Mouse (Mus musculus) midbrain, embryonic 11.5 days (tissue): ENCODE data around the gene Fam193b. TPM values are rescaled to one million over a fixed set of nuclear protein-coding genes. Genes with fewer than 3 reads are reported as not detected.

Experiments
- ATAC-seq: fragments of 200-750 bp; cut with Nextera tagmentation; 2 replicates; pipeline ENCODE4 v1.8.0; 2017; ENCODE audit warnings: moderate TSS enrichment, moderate library complexity; ENCODE audit not compliant: low FRiP score
- DNase-seq: peaks from one replicate; pipeline ENCODE4 v3.0.0; 2015; ENCODE audit warnings: low spot score; ENCODE audit errors: missing footprints
- H3K27ac ChIP-seq: fragments of 300-500 bp; sonication (generic); 2 replicates; pipeline ENCODE4 v1.5.1; 2014; ENCODE audit warnings: low read depth, low read length
- H3K27me3 ChIP-seq: fragments of 300-500 bp; sonication (generic); 2 replicates; pipeline ENCODE4 v1.6.1; 2014; ENCODE audit warnings: mild to moderate bottlenecking, low read length, moderate library complexity, mixed read lengths; ENCODE audit not compliant: control insufficient read depth, insufficient read depth
- H3K36me3 ChIP-seq: fragments of 300-500 bp; sonication (generic); 2 replicates; pipeline ENCODE4 v1.6.1; 2014; ENCODE audit warnings: mild to moderate bottlenecking, low read length, moderate library complexity, mixed read lengths; ENCODE audit not compliant: control insufficient read depth, insufficient read depth
- H3K4me1 ChIP-seq: fragments of 300-500 bp; sonication (generic); 2 replicates; pipeline ENCODE4 v1.6.1; 2014; ENCODE audit warnings: low read length; ENCODE audit not compliant: control insufficient read depth, insufficient read depth
- H3K4me2 ChIP-seq: fragments of 300-500 bp; sonication (generic); 2 replicates; pipeline ENCODE4 v1.6.1; 2014; ENCODE audit warnings: mild to moderate bottlenecking, moderate library complexity
- H3K4me3 ChIP-seq: fragments of 300-500 bp; sonication (generic); 2 replicates; pipeline ENCODE4 v1.5.1; 2014; ENCODE audit warnings: low read depth, low read length
- H3K9ac ChIP-seq: fragments of 300-500 bp; sonication (generic); 2 replicates; pipeline ENCODE4 v1.6.1; 2014; ENCODE audit warnings: low read length
- H3K9me3 ChIP-seq: fragments of 300-500 bp; sonication (generic); 2 replicates; pipeline ENCODE4 v1.6.1; 2016; ENCODE audit warnings: low read length; ENCODE audit not compliant: control insufficient read depth
- WGBS: fragments of 180-500 bp; shearing (Covaris S2); extraction: QIAGEN DNeasy Blood & Tissue Kit; methylation state at CpG from one replicate; pipeline ENCODE4 v1.1.7; 2014; 5-methylcytosine and 5-hydroxymethylcytosine counted together
- polyA plus RNA-seq: library from polyadenylated mRNA; unstranded; fragments of >200 nt; fragmentation: Nextera tagmentation; extraction: Ambion mirVana; gene quantifications from 2 replicates; pipeline ENCODE4 v1.2.1, GENCODE M21; 2014

Fam193b gene
- polyA plus RNA-seq, 1 experiment from 2014 or later = 39.9 TPM

DNA sequence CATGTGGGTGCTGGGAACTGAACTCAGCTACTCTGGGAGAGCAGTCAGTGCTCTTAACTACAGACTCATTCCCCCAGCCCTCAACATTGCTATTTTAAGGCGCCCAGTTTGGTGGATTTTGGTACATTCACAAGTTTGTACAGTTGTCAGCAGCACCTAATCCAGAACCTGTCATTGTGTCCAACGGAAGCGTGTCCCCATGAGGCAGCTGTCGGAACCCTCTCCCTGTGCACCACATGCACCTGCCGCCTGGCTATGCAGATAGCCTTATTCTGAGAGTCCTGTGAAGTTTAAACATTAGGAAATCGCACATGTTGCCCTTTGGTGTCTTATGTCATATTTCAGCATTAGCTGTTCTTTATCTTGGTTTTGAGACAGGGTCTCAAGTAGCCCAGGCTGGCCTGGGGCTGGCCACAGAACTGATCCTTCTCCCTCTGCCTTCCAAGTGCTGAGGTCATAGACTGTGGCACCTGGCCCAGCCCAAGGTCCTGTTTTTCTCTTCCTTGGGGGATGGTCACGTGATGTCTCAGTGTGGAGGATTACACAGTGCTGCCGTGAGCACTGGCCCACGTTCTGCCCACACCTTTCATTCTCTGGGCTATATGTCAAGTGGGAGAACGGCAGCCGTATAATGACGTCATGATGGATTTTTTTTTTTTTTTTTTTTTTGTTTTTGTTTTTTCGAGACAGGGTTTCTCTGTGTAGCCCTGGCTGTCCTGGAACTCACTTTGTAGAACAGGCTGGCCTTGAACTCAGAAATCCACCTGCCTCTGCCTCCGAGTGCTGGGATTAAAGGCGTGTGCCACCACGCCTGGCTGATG, 45.0 kb downstream of the Fam193b start:
- ATAC-seq = no peak
- H3K36me3 ChIP-seq = peaks cover 10% of the 10 kb centered on the region
- no peak overlapping the region for H3K27ac ChIP-seq

DNA sequence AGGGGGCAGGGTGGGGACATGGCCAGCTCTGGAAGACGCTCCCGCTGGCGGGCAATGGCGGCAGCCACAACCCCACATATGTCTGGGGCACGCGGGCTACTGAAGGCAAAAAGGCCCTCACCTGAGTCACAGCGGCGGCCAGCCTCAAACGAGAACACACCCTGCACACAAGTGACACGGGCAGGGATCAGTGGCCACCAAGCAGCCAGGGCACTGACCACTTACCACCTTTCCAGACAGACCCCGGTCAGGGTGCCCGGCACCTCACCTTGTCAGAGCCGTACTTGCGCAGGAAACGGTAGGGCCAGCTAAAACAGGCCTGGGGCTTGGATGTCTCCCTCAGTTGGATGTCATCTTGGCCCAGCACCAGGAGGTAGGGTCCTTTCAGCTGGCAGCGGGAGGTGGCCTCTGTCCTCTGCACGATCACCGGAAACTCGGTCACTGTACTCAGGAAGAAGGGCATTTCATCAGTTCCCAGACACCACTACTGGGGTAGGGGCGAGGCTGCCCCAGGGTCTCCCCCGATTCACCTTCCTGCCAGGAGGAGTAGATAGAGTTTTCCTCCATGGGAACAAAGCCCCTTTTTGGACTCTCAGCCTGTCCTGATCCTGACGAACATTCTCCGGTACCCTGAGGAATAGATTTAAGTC, 46.8 kb downstream of the Fam193b start:
- Histone ChIP-seq H3K36me3 (no peaks in the 10 kb centered on the region), H3K27me3 (no peaks in the 10 kb centered on the region), H3K9ac (no peak overlapping the region), H3K4me2 (no peak overlapping the region), H3K9me3 (no peaks in the 10 kb centered on the region), H3K4me1 (no peaks in the 10 kb centered on the region), H3K4me3 (no peak overlapping the region), H3K27ac (no peak overlapping the region; the same call in 1 of the 2 replicates)
- WGBS = 90% methylated on average over 23 of the region's 23 CpGs
- DNase-seq (no peak), ATAC-seq (no peak)

More for the DNA sequence above, 45.0 kb downstream of the Fam193b start:
- Histone ChIP-seq H3K4me2 (no peak overlapping the region), H3K4me3 (no peak overlapping the region), H3K9me3 (no peaks in the 10 kb centered on the region), H3K9ac (no peak overlapping the region), H3K27me3 (no peaks in the 10 kb centered on the region), H3K4me1 (no peaks in the 10 kb centered on the region)
- 84% methylated on average over 15 of the region's 16 CpGs for WGBS
- DNase-seq = no peak

DNA sequence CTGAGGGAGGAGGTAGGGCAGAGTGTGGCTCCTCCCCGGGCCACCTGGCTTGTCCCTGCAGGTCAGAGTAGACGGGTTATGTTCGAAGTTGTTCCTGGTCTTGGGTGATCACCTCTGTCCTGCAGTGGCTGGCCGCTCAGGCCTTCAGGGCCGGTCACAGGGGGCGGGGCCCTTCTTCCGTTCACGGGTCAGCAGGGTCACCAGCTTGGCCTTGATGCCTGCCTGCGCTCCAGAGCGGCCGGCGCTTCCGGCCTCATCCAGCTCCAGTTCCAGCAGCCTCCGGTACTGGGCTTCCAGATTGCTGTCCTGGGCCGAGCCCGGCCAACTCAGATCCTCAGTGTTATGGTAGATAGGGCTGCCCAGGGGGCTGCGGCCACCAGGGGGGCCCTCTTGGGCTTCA, 47.6 kb downstream of the Fam193b start:
- ATAC-seq (no peak), DNase-seq (no peak)
- Histone ChIP-seq H3K9ac (no peak overlapping the region), H3K36me3 (no peaks in the 10 kb centered on the region), H3K4me1 (no peaks in the 10 kb centered on the region), H3K27me3 (no peaks in the 10 kb centered on the region), H3K4me2 (no peak overlapping the region), H3K4me3 (no peak overlapping the region), H3K27ac (no peak overlapping the region), H3K9me3 (no peaks in the 10 kb centered on the region)
- WGBS = 59% methylated on average over 17 of the region's 17 CpGs

DNA sequence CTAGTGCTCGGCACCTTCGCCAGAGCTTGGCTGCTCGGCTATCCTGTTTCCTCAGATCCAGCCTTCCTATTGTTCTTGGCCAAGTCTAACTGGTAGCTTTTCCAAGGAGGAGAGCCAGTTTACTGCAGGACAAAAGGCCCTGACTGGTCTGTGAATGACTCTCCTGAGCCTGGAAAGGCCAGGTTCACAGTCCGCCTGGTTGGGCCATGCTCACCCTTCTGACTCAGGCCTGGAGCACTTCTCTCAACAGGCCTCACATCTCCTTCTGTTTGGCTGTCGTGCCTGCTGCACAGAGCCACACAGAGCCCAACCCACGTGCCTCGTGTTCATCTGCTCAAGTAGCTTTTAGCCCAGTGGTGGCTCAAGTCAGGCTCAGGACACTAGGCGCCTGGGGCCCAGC, 48.2 kb downstream of the Fam193b start:
- ATAC-seq (no peak), DNase-seq (no peak)
- H3K9me3 ChIP-seq = no peaks in the 10 kb centered on the region
- H3K9ac ChIP-seq = no peak overlapping the region
- 58% methylated on average over 8 of the region's 8 CpGs for WGBS
- no peak overlapping the region for H3K27ac ChIP-seq
- no peak overlapping the region for H3K4me2 ChIP-seq
- no peaks in the 10 kb centered on the region for H3K4me1 ChIP-seq
- no peaks in the 10 kb centered on the region for H3K27me3 ChIP-seq
- H3K36me3 ChIP-seq = no peaks in the 10 kb centered on the region
- H3K4me3 ChIP-seq = no peak overlapping the region

DNA sequence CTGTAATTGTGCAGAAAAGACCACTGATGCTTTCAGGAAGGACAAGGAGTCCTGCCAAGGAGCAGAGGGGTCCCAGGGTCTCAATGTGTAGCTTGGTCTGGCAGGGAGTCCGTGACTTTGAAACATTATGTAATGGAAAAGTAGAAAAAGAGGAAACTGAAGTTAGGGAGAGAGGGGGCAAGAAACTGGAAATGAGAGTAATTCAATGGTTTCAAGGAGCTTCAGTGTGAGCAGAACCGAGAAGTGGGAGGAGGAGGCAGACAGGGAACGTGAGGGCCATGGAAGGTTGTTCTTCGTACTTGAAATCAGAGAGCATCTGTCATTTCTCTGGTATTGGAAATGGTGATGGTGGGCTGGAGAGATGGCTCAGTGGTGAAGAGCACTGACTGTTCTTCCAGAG, 51.3 kb downstream of the Fam193b start:
- DNase-seq (no peak), ATAC-seq (no peak)
- Histone ChIP-seq H3K4me1 (no peaks in the 10 kb centered on the region), H3K27me3 (no peaks in the 10 kb centered on the region), H3K4me3 (no peak overlapping the region), H3K27ac (no peak overlapping the region), H3K9me3 (no peaks in the 10 kb centered on the region), H3K36me3 (no peaks in the 10 kb centered on the region), H3K9ac (no peak overlapping the region), H3K4me2 (no peak overlapping the region)
- 82% methylated on average over 4 of the region's 4 CpGs for WGBS

DNA sequence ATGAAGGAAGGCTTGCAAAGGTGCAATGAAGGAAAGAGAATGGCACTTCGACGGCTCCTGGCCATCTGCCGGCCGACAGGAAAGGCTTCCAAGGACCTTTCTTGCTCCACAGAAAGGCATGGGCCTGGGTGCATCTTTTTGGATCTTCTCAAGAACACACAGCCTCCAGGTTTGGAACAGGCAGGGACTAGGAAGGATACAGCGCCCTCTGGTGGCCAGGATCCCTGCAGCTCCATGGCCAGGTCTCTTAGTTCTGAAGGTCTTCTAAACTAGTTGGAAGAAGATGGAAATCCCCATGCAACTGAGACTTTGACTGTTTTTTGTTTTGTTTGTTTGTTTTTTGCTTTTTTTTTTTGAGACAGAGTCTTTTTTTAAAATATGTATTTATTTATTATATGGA, 54.0 kb downstream of the Fam193b start:
- H3K9me3 ChIP-seq = no peaks in the 10 kb centered on the region
- no peak overlapping the region for H3K4me3 ChIP-seq
- peaks cover 10% of the 10 kb centered on the region for H3K4me1 ChIP-seq
- ATAC-seq (no peak), DNase-seq (peak; percentile 99)
- H3K36me3 ChIP-seq = no peaks in the 10 kb centered on the region
- H3K4me2 ChIP-seq = no peak overlapping the region
- no peak overlapping the region for H3K27ac ChIP-seq
- H3K27me3 ChIP-seq = no peaks in the 10 kb centered on the region
- 5% methylated on average over 5 of the region's 5 CpGs for WGBS
- H3K9ac ChIP-seq = no peak overlapping the region

DNA sequence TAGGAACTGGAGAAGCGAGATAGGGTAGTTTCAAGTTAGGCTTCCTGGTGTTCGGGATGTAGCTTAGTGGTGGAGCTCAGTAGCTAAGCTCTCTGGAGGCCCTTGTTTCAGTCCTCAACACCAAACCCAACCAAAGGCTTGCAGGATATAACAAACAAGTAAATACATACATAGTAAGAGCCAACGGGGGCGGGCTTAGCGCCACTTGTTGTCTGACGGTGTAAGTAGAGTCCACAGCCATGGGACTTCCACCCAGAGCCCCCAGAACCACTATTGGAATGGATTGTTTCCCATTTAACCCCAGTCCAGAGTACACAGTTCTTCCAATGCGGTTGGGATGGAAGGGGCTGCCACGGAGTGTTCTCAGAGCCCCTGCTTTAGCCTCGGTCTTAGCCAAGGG, 57.1 kb downstream of the Fam193b start:
- Histone ChIP-seq H3K27ac (no peak overlapping the region), H3K9me3 (no peaks in the 10 kb centered on the region), H3K27me3 (no peaks in the 10 kb centered on the region), H3K4me1 (peaks cover 27% of the 10 kb centered on the region), H3K4me3 (peak overlapping the region; percentile 78), H3K9ac (peak overlapping the region; percentile 80; the same call in 1 of the 2 replicates), H3K4me2 (peak overlapping the region; percentile 86), H3K36me3 (no peaks in the 10 kb centered on the region)
- ATAC-seq = no peak
- no peak for DNase-seq
- WGBS = 35% methylated on average over 9 of the region's 9 CpGs

DNA sequence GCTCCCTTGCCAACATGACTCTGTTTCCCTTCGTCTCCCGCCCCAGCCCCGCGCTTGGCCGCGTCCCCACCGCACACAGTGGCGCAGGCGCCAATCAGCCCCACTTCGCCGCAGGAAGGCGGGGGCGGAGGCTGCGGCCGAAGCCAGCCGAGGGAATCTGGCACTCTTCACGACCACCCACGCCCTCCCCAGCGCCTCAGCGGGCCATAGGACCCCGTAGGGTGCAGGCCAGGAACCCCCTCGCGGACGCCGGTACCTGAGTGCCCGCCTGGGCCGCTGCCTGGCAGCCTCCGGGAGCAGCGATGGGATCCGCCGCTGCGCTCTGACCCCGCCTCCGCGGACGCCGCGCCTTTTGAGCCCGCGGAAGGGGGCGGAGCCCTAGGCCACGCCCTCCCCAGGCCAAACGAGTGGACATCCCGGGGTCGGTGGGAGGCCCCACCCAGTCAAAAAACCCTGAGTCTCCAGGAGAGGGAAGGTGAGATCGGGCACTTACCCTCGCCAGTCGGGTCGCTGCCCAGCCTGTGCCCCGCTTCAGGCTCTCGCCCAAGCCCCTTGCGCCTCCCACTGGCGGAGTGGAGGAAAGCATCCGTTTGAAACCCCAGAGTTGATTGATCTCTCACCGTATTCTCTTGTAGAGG, 57.7 kb downstream of the Fam193b start, which contains the start of gene Pdlim7:
TSS of gene Pdlim7 (minus strand) at position 566 of the 638 bp plus-strand sequence.
- H3K9ac ChIP-seq = peak within 1 kb of the TSS; percentile 80
- H3K4me1 ChIP-seq = peaks cover 27% of the 10 kb centered on the region
- no peaks in the 10 kb centered on the region for H3K27me3 ChIP-seq
- no peaks in the 10 kb centered on the region for H3K9me3 ChIP-seq
- peak within 1 kb of the TSS; percentile 78 for H3K4me3 ChIP-seq
- H3K27ac ChIP-seq = peak within 1 kb of the TSS; percentile 38; the same call in 1 of the 2 replicates
- H3K36me3 ChIP-seq = 0 out of 2 replicates have a peak, but pooled peaks cover 4% of the 10 kb centered on the region
- under 1% methylated on average over 55 of the region's 55 CpGs for WGBS
- peak; percentile 83 for ATAC-seq
- peak within 1 kb of the TSS; percentile 86 for H3K4me2 ChIP-seq
- peak; percentile 99 for DNase-seq
